In the genomic region with DNA sequence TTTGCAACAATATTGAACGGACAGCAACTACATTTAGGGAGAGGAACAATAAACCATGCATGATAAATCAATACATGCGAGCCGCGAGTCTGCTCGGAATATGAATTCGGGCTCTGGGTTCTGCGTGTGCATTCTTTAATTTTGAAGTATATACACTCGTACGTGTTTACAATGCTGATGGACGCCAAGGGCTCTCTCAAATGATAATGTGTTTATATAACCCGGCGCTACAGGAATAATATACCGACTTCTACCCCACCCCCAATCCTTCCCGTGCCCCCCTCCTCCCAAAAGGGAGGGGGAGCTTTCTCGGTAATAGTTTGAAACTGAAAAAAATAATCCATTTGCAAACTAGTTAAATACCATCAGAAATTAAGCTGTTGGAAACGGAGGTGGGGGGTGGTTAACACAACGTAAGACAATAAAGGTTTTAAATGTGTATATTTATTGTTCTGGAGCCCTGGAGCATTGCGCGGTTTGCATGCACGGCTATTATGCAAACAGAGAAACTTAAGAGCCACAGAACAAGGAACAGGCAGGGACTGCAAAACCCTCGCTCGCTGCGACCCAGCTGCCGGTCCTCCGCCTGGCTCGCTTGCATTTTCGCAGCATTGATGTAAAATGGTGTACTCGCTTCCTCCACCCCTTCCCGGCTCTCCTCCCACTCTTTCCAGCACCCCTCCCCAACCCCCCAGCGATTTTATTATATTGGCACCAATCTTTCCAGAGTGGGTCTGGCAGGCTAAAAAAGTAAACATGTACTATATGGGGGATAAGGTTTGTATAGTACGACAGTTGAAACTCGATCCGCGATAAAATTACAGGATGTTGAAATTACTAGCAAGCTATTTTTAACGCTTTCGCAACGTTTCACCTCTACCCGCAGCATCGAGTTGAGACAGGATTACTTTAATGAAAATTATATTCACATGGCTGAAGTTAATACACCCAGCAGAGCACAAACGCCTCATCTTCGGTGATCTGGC, we compare ENCODE assay signal across 8 mouse cellular contexts. TPM values are rescaled to one million over a fixed set of nuclear protein-coding genes. Genes with fewer than 3 reads are reported as not detected.
DNase-seq lines count a peak whose midpoint lies in the region; ATAC-seq lines count a peak whose summit lies in the region.

No protein-coding gene starts in this region.

- intact Hi-C loops in gastrocnemius, postnatal 14 days (cut with DNase I; ENCODE audit: low total_unique reads): loop anchor here (10.0 kb wide), 2 partner anchors 105 to 275 kb away; no protein-coding TSS in a partner anchor
- intact Hi-C loops in left cerebral cortex, postnatal 25 days (cut with DNase I): loop anchor here (2.0 to 10.0 kb wide), 8 partner anchors 89 to 405 kb away; no protein-coding TSS in a partner anchor

- peak; percentile 86 for DNase-seq in adipocyte (ENCODE audit: low spot score)
- DNase-seq in cerebellum, postnatal 4 days (ENCODE audit: low spot score in 2 of 2): peak; percentile 32 to 63
- peak; percentile 68 for DNase-seq in gastrocnemius, postnatal 14 days
- DNase-seq in left cerebral cortex, postnatal 25 days (ENCODE audit: low spot score in 2 of 2): peak; percentile 73 to 83
- peak; percentile 66 for DNase-seq in right cerebral cortex, postnatal 4 days
- no peak for DNase-seq in c-Kit-positive CD71-positive TER-119-positive erythroid progenitor cells, embryonic 14.5 days (ENCODE audit: low spot score)

- peak; percentile 19 for ATAC-seq in inflammation-experienced regulatory T-cells, adult 6 months
- peak; percentile 23 for ATAC-seq in megakaryocyte progenitor cell, adult 5-6 weeks (replicated peaks; ENCODE audit: poor library complexity)

RNA-seq across cellular contexts. Expression of gene Arid5b, which starts 1.3 kb away (rescaled TPM):
- total RNA-seq in gastrocnemius, postnatal 14 days (2021): 10 to 100 TPM; 16.9 to 21.5 TPM
- polyA plus RNA-seq in inflammation-experienced regulatory T-cells, adult 6 months (2017; shearing (Covaris generic)): 10 to 100 TPM; 28.4 to 78.0 (median 56.4) TPM
- total RNA-seq in left cerebral cortex, postnatal 25 days (2021): 10 to 100 TPM; 27.8 to 29.7 TPM
- total RNA-seq in megakaryocyte progenitor cell, adult 5-6 weeks (2015): 21.7 and 22.5 TPM in 2 replicates
- 10.0 and 10.6 TPM in 2 replicates for total RNA-seq in megakaryocyte progenitor cell, adult 5-6 weeks (2017)
